Mouse (Mus musculus): ENCODE results near the gene Csmd2.

Gene Csmd2

DNA sequence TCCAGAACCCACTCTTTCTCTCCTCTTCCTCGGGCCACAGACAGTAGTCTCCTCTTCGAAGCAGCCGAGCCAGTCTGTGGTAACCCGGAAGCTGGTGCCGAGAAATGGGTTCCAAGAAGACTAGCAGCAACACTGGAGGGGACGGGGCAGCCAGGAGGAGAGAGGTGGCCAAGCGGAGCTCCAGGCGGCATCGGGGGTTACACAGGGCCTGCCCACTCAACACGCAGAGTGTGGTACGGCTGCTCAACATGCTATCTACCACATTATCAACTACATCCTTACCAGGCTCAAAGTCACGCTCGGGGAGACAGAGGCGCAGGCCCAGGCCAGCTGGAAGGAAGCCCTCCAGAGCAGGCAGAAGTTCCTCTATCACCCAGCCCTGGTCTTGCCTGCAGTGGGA is 628.1 kb downstream of the Csmd2 start:
- DNase-seq (ENCODE audit: low spot score) = no peak

All from adipocyte (in vitro differentiated cells).